Mouse (Mus musculus) macrophage (primary cell): ENCODE results near the gene Spta1. TPM values are rescaled to one million over a fixed set of nuclear protein-coding genes. Genes with fewer than 3 reads are reported as not detected.

Experiments
- H3K27ac ChIP-seq: fragments of 350-480 bp; formaldehyde crosslinking; 2 replicates; pipeline ENCODE4 v1.9.0; 2021
- H3K36me3 ChIP-seq: fragments of 350-480 bp; formaldehyde crosslinking; 2 replicates; pipeline ENCODE4 v1.9.0; 2021; ENCODE audit errors: inconsistent target
- H3K4me3 ChIP-seq: fragments of 350-480 bp; formaldehyde crosslinking; 2 replicates; pipeline ENCODE4 v1.9.0; 2021; ENCODE audit errors: inconsistent target
- H3K79me2 ChIP-seq: fragments of 350-480 bp; formaldehyde crosslinking; 2 replicates; pipeline ENCODE4 v1.9.0; 2021; ENCODE audit errors: inconsistent target
- WGBS: methylation state at CpG from one replicate; pipeline ENCODE4 v1.1.7; 2026; ENCODE audit warnings: inconsistent platforms; ENCODE audit not compliant: missing documents; 5-methylcytosine and 5-hydroxymethylcytosine counted together
- polyA plus RNA-seq: library from polyadenylated mRNA; stranded (reverse); fragments of 250-400 nt; gene quantifications from 3 replicates; pipeline ENCODE4 v1.2.4, GENCODE M21; 2018; ENCODE audit warnings: inconsistent platforms

Spta1 gene
- polyA plus RNA-seq, 1 experiment from 2014 or later: 0.16 TPM

- Histone ChIP-seq H3K4me3 (no peak overlapping the region), H3K36me3 (no peaks in the 10 kb centered on the region), H3K27ac (no peak overlapping the region), H3K79me2 (no peaks in the 10 kb centered on the region)
- WGBS: 78% methylated on average over 8 of the region's 8 CpGs
These were observed 42.9 kb downstream of the Spta1 start for GRCm38 (mm10) chr1:174215270-174216038.

GRCm38 (mm10) chr1:174216528-174217204, 44.1 kb downstream of the Spta1 start:
- H3K27ac ChIP-seq: no peak overlapping the region
- no peak overlapping the region for H3K4me3 ChIP-seq
- H3K79me2 ChIP-seq: no peaks in the 10 kb centered on the region
- WGBS: 94% methylated on average over 4 of the region's 8 CpGs
- H3K36me3 ChIP-seq: no peaks in the 10 kb centered on the region

- no peaks in the 10 kb centered on the region for H3K79me2 ChIP-seq
- H3K4me3 ChIP-seq: no peak overlapping the region
- H3K27ac ChIP-seq: no peak overlapping the region
- 92% methylated on average over 3 of the region's 4 CpGs for WGBS
- no peaks in the 10 kb centered on the region for H3K36me3 ChIP-seq
These were observed 67.3 kb downstream of the Spta1 start for GRCm38 (mm10) chr1:174239916-174240315.

- H3K36me3 ChIP-seq: no peaks in the 10 kb centered on the region
These were observed 72.0 kb downstream of the Spta1 start for GRCm38 (mm10) chr1:174244621-174245020.

GRCm38 (mm10) chr1:174246080-174246479, 73.5 kb downstream of the Spta1 start:
- H3K27ac ChIP-seq: no peak overlapping the region
- no peaks in the 10 kb centered on the region for H3K36me3 ChIP-seq
- no peak overlapping the region for H3K4me3 ChIP-seq
- 88% methylated on average over 1 of the region's 1 CpGs for whole genome bisulfite sequencing
- H3K79me2 ChIP-seq: no peaks in the 10 kb centered on the region

More at GRCm38 (mm10) chr1:174244621-174245020, 72.0 kb downstream of the Spta1 start:
- WGBS: 92% methylated on average over 2 of the region's 2 CpGs
- Histone ChIP-seq H3K27ac (no peak overlapping the region), H3K4me3 (no peak overlapping the region), H3K79me2 (no peaks in the 10 kb centered on the region)

- H3K27ac ChIP-seq: no peak overlapping the region
- 93% methylated on average over 6 of the region's 6 CpGs for WGBS
- H3K79me2 ChIP-seq: no peaks in the 10 kb centered on the region
- no peaks in the 10 kb centered on the region for H3K36me3 ChIP-seq
- no peak overlapping the region for H3K4me3 ChIP-seq
These were observed 74.6 kb downstream of the Spta1 start for GRCm38 (mm10) chr1:174247170-174247569.

- 89% methylated on average over 2 of the region's 2 CpGs for WGBS
- no peaks in the 10 kb centered on the region for H3K79me2 ChIP-seq
- H3K36me3 ChIP-seq: no peaks in the 10 kb centered on the region
- no peak overlapping the region for H3K27ac ChIP-seq
- no peak overlapping the region for H3K4me3 ChIP-seq
These were observed 77.8 kb downstream of the Spta1 start for GRCm38 (mm10) chr1:174250376-174250775.

GRCm38 (mm10) chr1:174251961-174252360, 79.4 kb downstream of the Spta1 start, which contains the start of gene Olfr419:
Olfr419 (minus strand) TSS chr1:174252061.
- Histone ChIP-seq H3K79me2 (no peaks in the 10 kb centered on the region), H3K4me3 (no peak within 1 kb of the TSS), H3K27ac (no peak within 1 kb of the TSS), H3K36me3 (no peaks in the 10 kb centered on the region)
- 75% methylated on average over 3 of the region's 3 CpGs for WGBS

GRCm38 (mm10) chr1:174267816-174268215, 95.2 kb downstream of the Spta1 start:
- WGBS: 93% methylated on average over 4 of the region's 4 CpGs
- H3K4me3 ChIP-seq: no peak overlapping the region

GRCm38 (mm10) chr1:174269162-174269561, 96.6 kb downstream of the Spta1 start:
- no peaks in the 10 kb centered on the region for H3K36me3 ChIP-seq
- 0% methylated on average over 1 of the region's 4 CpGs for WGBS
- H3K27ac ChIP-seq: no peak overlapping the region
- H3K4me3 ChIP-seq: no peak overlapping the region
- no peaks in the 10 kb centered on the region for H3K79me2 ChIP-seq

More at GRCm38 (mm10) chr1:174267816-174268215, 95.2 kb downstream of the Spta1 start:
- H3K27ac ChIP-seq: no peak overlapping the region
- no peaks in the 10 kb centered on the region for H3K36me3 ChIP-seq
- no peaks in the 10 kb centered on the region for H3K79me2 ChIP-seq

GRCm38 (mm10) chr1:174270643-174271042, 98.1 kb downstream of the Spta1 start:
- H3K27ac ChIP-seq: no peak overlapping the region
- no peaks in the 10 kb centered on the region for H3K79me2 ChIP-seq
- WGBS: 92% methylated on average over 3 of the region's 3 CpGs
- no peaks in the 10 kb centered on the region for H3K36me3 ChIP-seq
- no peak overlapping the region for H3K4me3 ChIP-seq

Other genes starting within 250 kb of the Spta1 start
- gene Mndal, start 230.3 kb upstream of the Spta1 start, polyA plus RNA-seq: 117 to 429 TPM (median 360 TPM) in 3 replicates
- gene Ifi203, start 230.1 kb upstream of the Spta1 start, polyA plus RNA-seq: 62.5 to 252 TPM (median 140 TPM) in 3 replicates
- gene Ifi202b, start 190.0 kb upstream of the Spta1 start, polyA plus RNA-seq: not detected in 3 replicates
- 33.0 to 58.3 TPM (median 40.1 TPM) in 3 replicates for gene Ifi205, start 141.0 kb upstream of the Spta1 start, polyA plus RNA-seq
- 0.04 to 0.13 TPM (median 0.12 TPM) in 3 replicates for gene Olfr433, start 132.1 kb upstream of the Spta1 start, polyA plus RNA-seq
- gene Olfr432, start 123.6 kb upstream of the Spta1 start, polyA plus RNA-seq: not detected in 3 replicates
- not detected in 3 replicates for gene Olfr430, start 106.2 kb upstream of the Spta1 start, polyA plus RNA-seq
- gene Olfr429, start 88.4 kb upstream of the Spta1 start, polyA plus RNA-seq: not detected in 3 replicates
- gene Olfr427, start 75.9 kb upstream of the Spta1 start, polyA plus RNA-seq: not detected in 3 replicates
- gene Olfr231, start 51.6 kb upstream of the Spta1 start, polyA plus RNA-seq: not detected in 3 replicates
- gene Olfr424, start 41.3 kb upstream of the Spta1 start, polyA plus RNA-seq: not detected in 3 replicates
- gene Olfr420, start 17.1 kb upstream of the Spta1 start, polyA plus RNA-seq: not detected in 3 replicates
- gene Olfr419, start 79.3 kb downstream of the Spta1 start, polyA plus RNA-seq: not detected in 3 replicates
- gene Mptx1, start 157.7 kb downstream of the Spta1 start, polyA plus RNA-seq: not detected in 3 replicates
- not detected in 3 replicates for gene Olfr417, start 192.3 kb downstream of the Spta1 start, polyA plus RNA-seq
- not detected in 3 replicates for gene Olfr248, start 218.3 kb downstream of the Spta1 start, polyA plus RNA-seq